Mouse (Mus musculus) heart, postnatal 0 days (tissue): ENCODE data around the gene Cuzd1. TPM values are rescaled to one million over a fixed set of nuclear protein-coding genes. Genes with fewer than 3 reads are reported as not detected.
A peak's percentile ranks its signal among the peaks of the same experiment; 100 is the strongest.

ENCODE experiments used
- ATAC-seq: fragments of 200-750 bp; cut with Nextera tagmentation; 2 replicates; pipeline ENCODE4 v1.8.0; 2017; ENCODE audit warnings: low read depth, moderate number of reproducible peaks, moderate library complexity; ENCODE audit not compliant: insufficient read depth
- DNase-seq: peaks from one replicate; pipeline ENCODE4 v3.0.0-alpha.2; 2016; ENCODE audit warnings: low spot score
- H3K27ac ChIP-seq: fragments of 300-500 bp; sonication (generic); 2 replicates; pipeline ENCODE4 v1.5.1; 2014; ENCODE audit warnings: low read depth, mild to moderate bottlenecking
- H3K27me3 ChIP-seq: fragments of 300-500 bp; sonication (generic); 2 replicates; pipeline ENCODE4 v1.6.1; 2014; ENCODE audit warnings: low read length, mixed read lengths; ENCODE audit not compliant: control insufficient read depth, insufficient read depth
- H3K36me3 ChIP-seq: fragments of 300-500 bp; sonication (generic); replicated peaks from 2 replicates; pipeline ENCODE4 v1.6.1; 2014; ENCODE audit warnings: low read length, mixed read lengths; ENCODE audit not compliant: control insufficient read depth, insufficient read depth
- H3K4me1 ChIP-seq: fragments of 300-500 bp; sonication (generic); 2 replicates; pipeline ENCODE4 v1.6.1; 2014; ENCODE audit warnings: antibody characterized with exemption; ENCODE audit not compliant: control insufficient read depth, insufficient read depth
- H3K4me2 ChIP-seq: fragments of 300-500 bp; sonication (generic); 2 replicates; pipeline ENCODE4 v1.6.1; 2014; ENCODE audit warnings: low read depth, mild to moderate bottlenecking, low read length, moderate library complexity
- H3K4me3 ChIP-seq: fragments of 300-500 bp; sonication (generic); 2 replicates; pipeline ENCODE4 v1.5.1; 2014; ENCODE audit warnings: low read depth, low read length
- H3K9ac ChIP-seq: fragments of 300-500 bp; sonication (generic); replicated peaks from 2 replicates; pipeline ENCODE4 v1.6.1; 2014; ENCODE audit warnings: low read depth, low read length, mixed read lengths
- H3K9me3 ChIP-seq: fragments of 300-500 bp; sonication (generic); replicated peaks from 2 replicates; pipeline ENCODE4 v1.6.1; 2016; ENCODE audit warnings: low read length; ENCODE audit not compliant: control insufficient read depth
- CTCF ChIP-seq: IDR thresholded peaks from 2 replicates; pipeline ENCODE4 v1.5.1; 2016; ENCODE audit warnings: antibody characterized with exemption, control low read depth, low read depth
- EP300 ChIP-seq: IDR thresholded peaks from 2 replicates; pipeline ENCODE4 v1.6.1; 2016; ENCODE audit warnings: antibody characterized with exemption, low read depth
- WGBS: fragments of 180-500 bp; shearing (Covaris S2); extraction: QIAGEN DNeasy Blood & Tissue Kit; methylation state at CpG from one replicate; pipeline ENCODE4 v1.1.7; 2014; 5-methylcytosine and 5-hydroxymethylcytosine counted together
- polyA plus RNA-seq: library from polyadenylated mRNA; unstranded; fragments of >200 nt; fragmentation: Nextera tagmentation; extraction: Ambion mirVana; gene quantifications from 2 replicates; pipeline ENCODE4 v1.2.1, GENCODE M21; 2015
- total RNA-seq: library from RNA; depleted of rRNA; stranded (reverse); fragments of >200 nt; gene quantifications from 2 replicates; pipeline ENCODE4 v1.2.3, GENCODE M21; 2014; ENCODE audit warnings: low replicate concordance; rRNA removed

Gene Cuzd1
- total RNA-seq: 0.84 and 3.4 TPM in 2 replicates
- polyA plus RNA-seq: 0.60 and 0.65 TPM in 2 replicates

DNA sequence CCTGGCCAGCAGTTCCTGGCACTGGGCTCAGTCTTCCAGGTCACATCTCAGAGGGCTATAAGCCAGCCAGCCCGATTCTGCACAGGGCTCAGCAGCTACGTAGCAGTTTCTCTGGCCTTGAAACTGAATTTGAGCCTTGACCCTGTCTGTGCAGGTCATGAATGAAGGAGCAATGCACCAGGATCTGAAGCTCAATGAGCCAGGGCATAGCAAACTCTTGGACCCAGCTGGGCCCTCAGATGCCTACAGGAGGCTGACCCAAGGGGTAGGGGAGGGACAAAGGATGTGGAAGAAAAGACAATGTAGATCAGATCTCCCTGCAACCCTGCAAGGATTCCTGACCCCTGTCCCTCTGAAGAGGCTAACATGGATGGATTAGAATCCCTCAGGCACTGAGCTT is at the start of gene Cuzd1:
Gene Cuzd1 (minus strand): TSS at position 101 of the 400 bp plus-strand sequence.
- no peak within 1 kb of the TSS for H3K9ac ChIP-seq
- no peak within 1 kb of the TSS for H3K4me3 ChIP-seq
- 67% methylated on average over 2 of the region's 2 CpGs for WGBS
- no peaks in the 10 kb centered on the region for H3K36me3 ChIP-seq
- H3K27ac ChIP-seq: no peak within 1 kb of the TSS
- H3K4me2 ChIP-seq: no peak within 1 kb of the TSS
- H3K27me3 ChIP-seq: no peaks in the 10 kb centered on the region
- ATAC-seq (no peak), DNase-seq (no peak)
- no peaks in the 10 kb centered on the region for H3K9me3 ChIP-seq
- peaks cover 6% of the 10 kb centered on the region; the same call in 1 of the 2 replicates for H3K4me1 ChIP-seq
- TF ChIP-seq CTCF (no peak), EP300 (no peak)

GRCm38 (mm10) chr7:131371470-131371860 is 49.4 kb upstream of the Cuzd1 start:
- peak overlapping the region; percentile 91 for H3K4me2 ChIP-seq
- H3K9ac ChIP-seq: peak overlapping the region; percentile 88
- peaks cover 5% of the 10 kb centered on the region; the same call in 1 of the 2 replicates for H3K36me3 ChIP-seq
- H3K9me3 ChIP-seq: no peaks in the 10 kb centered on the region
- TF ChIP-seq EP300: no peak
- no peak for TF ChIP-seq CTCF
- H3K27me3 ChIP-seq: no peaks in the 10 kb centered on the region
- peaks cover 9% of the 10 kb centered on the region for H3K4me1 ChIP-seq
- ATAC-seq: no peak
- peak overlapping the region; percentile 82 for H3K4me3 ChIP-seq
- peak overlapping the region; percentile 99 for H3K27ac ChIP-seq
- DNase-seq: no peak
- 7% methylated on average over 9 of the region's 9 CpGs for WGBS

DNA sequence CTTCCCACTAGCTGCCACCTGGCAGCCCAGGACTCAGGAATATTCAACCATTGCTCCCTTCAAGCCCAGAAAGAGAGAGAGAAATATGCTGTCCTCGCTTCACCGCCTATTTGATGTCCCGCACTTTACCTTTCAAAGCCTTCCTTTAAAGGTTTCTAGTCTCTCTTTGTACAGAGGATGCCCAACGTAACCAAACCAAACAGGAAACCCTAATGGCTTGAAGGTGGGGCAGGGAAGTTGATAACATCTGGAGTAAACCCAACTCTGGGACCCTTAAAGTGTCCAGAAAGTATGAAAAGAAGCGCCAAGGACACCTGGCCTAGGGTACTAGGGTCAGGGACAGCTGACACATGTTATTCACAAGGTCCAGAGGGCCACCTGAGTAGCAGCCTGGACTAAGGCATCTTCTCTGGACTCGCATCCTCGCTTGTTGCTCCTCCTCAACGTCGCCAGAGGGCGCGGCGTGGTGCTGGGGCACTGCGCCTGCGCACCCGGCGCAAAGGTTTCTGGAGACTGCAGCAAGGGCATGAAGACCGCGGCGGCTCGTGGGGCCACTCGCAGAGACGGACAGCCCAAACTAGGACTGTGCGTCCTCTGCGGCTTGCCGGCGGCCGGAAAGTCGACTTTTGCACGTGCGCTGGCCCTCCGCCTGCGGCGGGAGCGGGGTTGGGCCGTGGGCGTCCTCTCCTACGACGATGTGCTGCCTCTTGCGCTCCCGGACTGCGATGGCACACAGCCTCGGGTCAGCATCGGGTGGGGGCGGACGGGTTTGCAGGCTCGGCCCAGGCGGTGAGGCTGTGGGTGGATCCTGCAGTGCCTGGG is 48.8 kb upstream of the Cuzd1 start, which contains the start of gene Pstk:
Gene Pstk (plus strand): TSS at position 494 of the 822 bp plus-strand sequence.
- Histone ChIP-seq H3K4me1 (peaks cover 9% of the 10 kb centered on the region), H3K27ac (peak within 1 kb of the TSS; percentile 99), H3K9ac (peak within 1 kb of the TSS; percentile 88), H3K9me3 (no peaks in the 10 kb centered on the region), H3K4me2 (peak within 1 kb of the TSS; percentile 91), H3K27me3 (no peaks in the 10 kb centered on the region), H3K4me3 (peak within 1 kb of the TSS; percentile 82), H3K36me3 (peaks cover 5% of the 10 kb centered on the region; the same call in 1 of the 2 replicates)
- WGBS: 4% methylated on average over 47 of the region's 47 CpGs
- ATAC-seq: peak; percentile 97
- TF ChIP-seq EP300 (no peak), CTCF (peak; percentile 92)
- DNase-seq: peak; percentile 89

- DNase-seq (no peak), ATAC-seq (no peak)
- no peak overlapping the region for H3K4me3 ChIP-seq
- no peaks in the 10 kb centered on the region for H3K27me3 ChIP-seq
- peaks cover 9% of the 10 kb centered on the region; the same call in 1 of the 2 replicates for H3K4me1 ChIP-seq
- 85% methylated on average over 8 of the region's 8 CpGs for WGBS
- no peak for TF ChIP-seq CTCF
- no peak for TF ChIP-seq EP300
- no peak overlapping the region for H3K27ac ChIP-seq
- H3K9me3 ChIP-seq: no peaks in the 10 kb centered on the region
- peaks cover 1% of the 10 kb centered on the region for H3K36me3 ChIP-seq
- H3K4me2 ChIP-seq: no peak overlapping the region
- H3K9ac ChIP-seq: no peak overlapping the region
These were observed 42.0 kb upstream of the Cuzd1 start for GRCm38 (mm10) chr7:131364131-131364530.

DNA sequence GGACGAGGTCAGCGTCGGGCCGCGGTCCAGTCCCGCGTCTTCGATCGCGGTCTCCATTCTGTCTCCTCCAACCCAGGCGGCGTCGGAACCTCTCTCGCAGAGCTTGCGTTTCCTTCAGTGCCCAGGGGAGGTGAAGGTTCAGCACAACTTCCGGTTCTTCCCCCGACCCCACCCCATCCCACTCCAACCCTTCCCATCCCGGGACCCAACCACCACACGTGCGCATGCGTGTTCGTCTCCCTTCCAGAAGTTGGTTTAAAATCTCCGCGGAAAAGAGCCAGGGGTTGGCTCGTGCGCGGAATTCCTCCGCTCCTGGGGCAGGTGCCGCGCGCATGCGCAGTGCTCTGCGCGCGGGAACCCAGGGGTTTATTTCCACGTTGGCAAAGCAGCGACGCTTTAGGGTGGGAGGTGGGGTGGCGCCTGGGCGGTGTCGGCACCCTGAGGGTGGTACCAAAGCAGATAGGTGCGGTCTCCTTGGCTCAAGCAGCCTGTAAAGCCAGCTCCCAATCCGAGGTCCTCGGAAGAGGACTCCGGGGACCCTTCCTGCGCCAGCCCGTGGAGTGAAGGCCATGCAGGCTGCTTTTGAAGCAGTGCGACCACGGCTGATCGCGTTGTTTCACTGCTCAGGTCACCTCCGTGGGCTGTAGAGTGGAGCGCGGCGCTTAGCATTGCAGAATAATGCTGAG is 40.7 kb upstream of the Cuzd1 start, which contains the start of gene 2310057M21Rik:
Gene 2310057M21Rik (minus strand): TSS at position 145 of the 686 bp plus-strand sequence.
- Histone ChIP-seq H3K9me3 (no peaks in the 10 kb centered on the region), H3K4me1 (peaks cover 9% of the 10 kb centered on the region; the same call in 1 of the 2 replicates), H3K27ac (peak within 1 kb of the TSS; percentile 92), H3K9ac (peak within 1 kb of the TSS; percentile 83), H3K36me3 (peaks cover 15% of the 10 kb centered on the region), H3K27me3 (no peaks in the 10 kb centered on the region), H3K4me3 (peak within 1 kb of the TSS; percentile 79), H3K4me2 (peak within 1 kb of the TSS; percentile 73)
- DNase-seq (peak; percentile 99), ATAC-seq (peak; percentile 97)
- TF ChIP-seq CTCF: no peak
- TF ChIP-seq EP300: peak; percentile 49; the same call in 1 of the 2 replicates
- WGBS: 0% methylated on average over 55 of the region's 55 CpGs
